Mouse (Mus musculus) fat pad, adult 2 months (tissue): ENCODE results near the gene Got1.

Experiments
- DNase-seq: peaks from one replicate; pipeline ENCODE4 v3.0.0-alpha.2; 2011; ENCODE audit warnings: low read depth, low spot score; ENCODE audit errors: extremely low read depth

The Got1 gene

GRCm38 (mm10) chr19:43524187-43525103, at the start of gene Got1:
Gene Got1, minus strand, starts transcription at chr19:43524605.
- peak; percentile 94 for DNase-seq

GRCm38 (mm10) chr19:43570831-43571790, 46.7 kb upstream of the Got1 start:
- no peak for DNase-seq

DNA sequence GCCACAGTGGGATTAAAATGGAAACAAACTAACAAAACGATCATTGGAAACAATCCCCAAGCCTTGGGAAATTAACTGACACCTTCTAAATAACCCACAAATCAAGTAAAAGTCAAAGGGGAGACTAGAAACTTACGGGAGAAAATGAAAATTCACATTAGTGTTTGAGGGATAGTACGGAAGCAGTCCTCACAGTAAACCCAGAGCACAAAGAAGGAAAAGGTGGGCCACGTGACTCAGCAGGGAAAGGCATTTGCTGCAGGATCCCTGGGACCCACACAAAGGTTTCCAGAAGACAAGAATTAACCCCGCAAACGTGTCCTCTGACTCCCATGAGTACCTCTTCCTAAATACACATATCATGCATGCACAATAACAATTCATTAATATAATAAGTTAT, 44.7 kb upstream of the Got1 start:
- DNase-seq, result no peak

DNA sequence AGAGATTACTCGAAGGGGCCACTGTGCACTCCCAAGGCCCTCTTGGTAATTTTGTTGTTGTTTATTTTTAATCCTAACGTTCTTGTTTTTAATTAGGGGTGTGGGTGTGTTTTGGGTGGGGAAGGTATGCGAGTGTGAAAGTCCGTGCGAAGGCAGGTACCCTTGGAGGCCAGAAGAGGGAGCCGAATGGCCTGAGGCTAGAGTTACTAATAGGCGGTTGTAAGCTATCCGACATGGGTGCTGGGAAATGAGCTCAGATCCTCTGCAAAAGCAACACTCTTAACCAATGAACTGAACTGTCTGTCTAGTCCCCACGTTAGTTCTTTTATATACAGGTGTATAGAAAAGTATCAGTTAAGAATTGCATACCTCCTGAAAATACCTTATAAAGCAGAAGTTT, 43.9 kb upstream of the Got1 start:
- no peak for DNase-seq

- DNase-seq, result no peak
Observed at GRCm38 (mm10) chr19:43563166-43563565, 38.8 kb upstream of the Got1 start.

- DNase-seq, result no peak
Observed at GRCm38 (mm10) chr19:43561841-43562240, 37.4 kb upstream of the Got1 start.

- no peak for DNase-seq
Observed at GRCm38 (mm10) chr19:43560244-43560643, 35.8 kb upstream of the Got1 start.

- DNase-seq, result no peak
Observed at GRCm38 (mm10) chr19:43551493-43551890, 27.1 kb upstream of the Got1 start.

GRCm38 (mm10) chr19:43550706-43551492, 26.5 kb upstream of the Got1 start:
- DNase-seq, result no peak

DNA sequence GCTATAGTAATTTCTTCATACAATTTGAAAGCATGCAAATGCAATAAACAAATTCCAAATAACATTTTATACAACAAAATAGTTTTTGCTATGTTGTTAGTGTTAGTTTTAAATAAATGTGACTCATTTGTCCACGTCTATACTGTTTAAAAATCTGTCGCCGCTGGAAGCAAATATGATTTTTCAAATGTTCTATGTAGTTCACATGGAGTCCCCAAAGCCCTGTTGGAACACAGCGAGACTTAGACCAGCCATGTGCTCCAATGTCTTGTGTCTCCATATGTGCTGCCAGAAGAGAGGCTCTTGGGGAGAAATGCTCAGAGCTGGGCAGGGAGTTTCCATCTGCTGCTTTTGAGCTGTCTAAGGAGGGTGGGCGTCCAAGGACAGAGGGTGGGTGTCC, 23.7 kb upstream of the Got1 start:
- no peak for DNase-seq

DNA sequence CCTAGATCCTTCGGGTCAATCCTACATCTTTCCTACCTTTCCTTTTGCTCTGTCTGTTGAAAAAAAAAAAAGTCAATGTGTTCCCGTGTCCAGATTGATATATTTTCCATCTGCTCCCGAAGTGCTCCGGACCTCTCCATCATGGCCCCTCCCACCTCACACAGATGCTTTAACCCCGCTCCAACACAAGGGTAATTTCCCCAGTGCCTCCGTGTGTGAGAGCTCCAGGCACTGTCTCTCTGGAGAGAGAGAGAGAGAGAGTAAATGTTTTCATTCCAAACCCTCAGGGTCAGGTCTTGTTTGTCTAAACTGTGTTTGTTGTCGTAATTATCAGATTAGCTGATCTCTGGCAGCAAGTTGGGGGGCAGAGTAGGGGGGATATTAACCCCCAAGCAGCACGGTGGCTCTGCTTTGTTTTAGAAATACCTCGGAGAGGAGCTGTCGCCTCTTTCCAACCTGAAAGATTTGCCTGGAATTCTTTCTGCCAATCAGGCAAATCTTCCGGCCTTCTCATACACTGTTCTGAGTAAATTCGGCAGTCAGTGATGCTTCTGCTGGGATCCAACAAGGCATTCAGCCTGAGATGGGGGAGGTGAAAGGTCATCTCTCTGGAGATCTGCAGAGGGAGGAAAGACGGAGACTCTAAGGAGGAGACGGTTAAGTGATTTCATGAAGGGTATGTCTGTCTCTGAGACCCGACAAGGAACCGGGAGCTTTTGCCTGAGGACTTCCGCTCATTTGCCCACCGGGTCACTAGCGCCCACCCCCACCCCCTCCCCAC, 22.1 kb upstream of the Got1 start:
- no peak for DNase-seq

- DNase-seq, result no peak
Observed at GRCm38 (mm10) chr19:43535372-43535771, 11.0 kb upstream of the Got1 start.

DNA sequence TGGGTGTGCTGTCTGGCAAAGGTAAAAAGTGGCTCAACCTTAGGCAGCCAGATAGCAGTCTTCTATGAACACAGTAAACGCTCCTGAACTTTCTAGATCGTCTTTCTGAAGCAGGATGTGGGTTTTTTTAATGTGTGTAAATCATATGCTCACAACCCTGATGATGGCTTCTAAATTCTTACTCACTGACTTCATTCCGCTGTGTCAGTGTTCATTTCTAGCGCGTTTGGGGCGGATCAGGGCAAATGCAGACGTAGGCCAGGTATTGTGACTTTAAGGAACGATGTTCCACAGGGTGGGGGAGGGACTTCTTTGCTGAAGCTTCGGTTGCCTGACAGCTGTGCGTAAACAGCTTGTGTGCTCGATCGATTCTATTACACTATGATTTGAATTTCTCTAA, 6.5 kb upstream of the Got1 start:
- DNase-seq, result no peak

GRCm38 (mm10) chr19:43530197-43530770, 5.9 kb upstream of the Got1 start:
- DNase-seq, result no peak

- DNase-seq, result no peak
Observed at GRCm38 (mm10) chr19:43528056-43528587, 3.7 kb upstream of the Got1 start.

DNA sequence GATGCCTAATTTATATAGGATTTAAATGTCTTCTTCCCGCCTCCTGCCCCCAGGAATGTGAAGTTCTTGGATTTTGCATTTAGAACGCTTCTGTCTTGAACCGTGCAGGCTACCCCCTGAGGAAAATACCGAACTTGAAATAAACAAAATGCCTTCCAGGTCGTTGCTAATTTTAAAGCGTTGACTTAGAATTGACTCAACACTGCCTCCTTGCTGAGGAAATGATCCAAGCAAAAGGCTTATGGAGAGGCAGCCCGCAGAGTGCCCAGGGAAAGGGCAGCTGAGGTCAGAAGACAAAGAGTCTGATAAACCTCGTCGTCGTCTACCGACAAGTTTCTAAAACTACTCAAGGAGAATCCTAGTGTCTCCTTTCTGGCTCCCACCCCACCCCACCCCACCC, 2.7 kb upstream of the Got1 start:
- DNase-seq, result no peak

DNA sequence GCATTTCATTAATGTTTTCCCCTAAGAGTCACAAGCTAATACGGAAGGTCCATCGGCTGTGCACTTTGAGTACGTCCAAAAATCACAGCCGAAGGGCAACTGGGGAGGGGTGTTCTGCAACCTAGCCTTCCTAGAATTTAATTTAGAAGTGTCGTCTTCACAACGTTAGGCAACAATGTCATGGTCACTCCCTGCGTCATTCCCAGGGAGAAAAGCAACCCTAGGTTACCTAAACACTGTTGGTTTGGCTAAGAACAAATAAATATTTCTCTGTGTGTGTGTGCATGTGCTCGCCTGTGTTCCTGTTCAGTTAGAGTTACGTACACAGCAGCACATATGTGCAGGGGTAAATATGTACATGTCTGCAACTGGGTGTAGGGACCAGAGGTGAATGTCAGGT, 1.6 kb upstream of the Got1 start:
- DNase-seq, result no peak

GRCm38 (mm10) chr19:43525566-43525965, 1.2 kb upstream of the Got1 start:
- no peak for DNase-seq

DNA sequence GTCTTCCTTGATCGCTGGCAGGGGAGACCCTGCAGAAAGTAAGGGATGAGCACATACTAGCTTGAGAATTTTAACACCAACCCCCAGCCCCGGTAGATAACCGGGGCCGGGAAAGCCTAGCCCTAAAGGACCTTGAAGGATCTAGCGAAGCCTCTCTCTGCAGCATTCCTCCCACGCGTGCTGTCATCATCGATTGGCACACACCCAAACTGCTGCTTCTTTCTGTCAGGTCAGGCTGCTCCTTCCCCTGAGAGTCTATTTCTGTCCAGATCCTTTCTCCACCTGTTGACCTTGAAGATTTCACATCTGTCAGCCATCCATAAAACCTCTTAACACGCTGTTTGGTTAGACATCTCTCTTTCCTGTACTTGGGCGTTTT, 688 bp upstream of the Got1 start:
- no peak for DNase-seq

DNA sequence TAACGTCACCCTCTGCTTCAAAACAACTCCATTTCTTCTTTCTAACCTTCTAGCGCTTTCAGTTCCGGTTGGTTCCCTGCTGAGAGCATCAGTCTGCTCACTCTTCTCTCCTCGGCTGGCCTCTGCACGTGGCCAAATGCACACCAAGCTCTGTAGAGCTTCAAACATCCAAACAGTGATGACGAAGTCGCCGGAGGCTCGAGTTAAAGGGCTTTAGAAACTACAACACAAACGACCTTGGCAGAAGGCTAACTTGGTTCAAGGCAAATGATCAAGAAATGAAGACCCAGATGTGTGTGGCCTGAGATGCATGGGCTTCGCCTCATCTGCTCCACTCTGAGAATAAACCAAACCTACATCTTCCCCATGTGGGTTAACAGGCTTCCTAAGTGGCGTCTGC, 854 bp downstream of the Got1 start:
- no peak for DNase-seq
